Mouse (Mus musculus) bone marrow macrophage, adult 2 months (primary cell): Measurements from ENCODE around the gene Scarb1.

ENCODE experiments used
- CTCF ChIP-seq: IDR thresholded peaks from 2 replicates; pipeline ENCODE4 v1.5.1; 2012; ENCODE audit warnings: low read depth, mild to moderate bottlenecking, low read length, moderate library complexity
- POLR2A ChIP-seq: IDR thresholded peaks from 2 replicates; pipeline ENCODE4 v1.6.1; 2012; ENCODE audit warnings: mild to moderate bottlenecking, low read depth, low read length, borderline replicate concordance

DNA sequence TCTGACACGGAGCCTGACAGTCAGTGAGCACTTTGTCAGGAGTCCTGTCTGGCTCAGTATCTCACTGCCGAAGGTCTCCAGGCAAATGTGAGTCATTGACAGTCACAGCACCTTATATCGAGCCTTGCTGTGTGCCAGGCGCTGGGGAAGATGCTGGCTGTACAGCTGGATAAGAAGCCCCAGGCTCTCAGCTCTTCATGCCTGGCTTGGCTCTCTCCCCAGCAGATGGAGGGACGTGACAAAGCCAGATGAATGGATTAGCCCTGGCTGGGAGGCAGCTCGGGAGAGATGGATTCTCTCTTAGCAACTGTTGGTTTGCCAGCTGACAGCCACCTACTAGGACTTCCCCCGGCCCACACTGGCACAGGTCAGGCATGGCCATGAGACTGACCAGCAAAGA, 78.3 kb downstream of the Scarb1 start:
- TF ChIP-seq CTCF (no peak), POLR2A (no peak)
